ENCODE assay signal across 13 mouse cellular contexts in the genomic region with DNA sequence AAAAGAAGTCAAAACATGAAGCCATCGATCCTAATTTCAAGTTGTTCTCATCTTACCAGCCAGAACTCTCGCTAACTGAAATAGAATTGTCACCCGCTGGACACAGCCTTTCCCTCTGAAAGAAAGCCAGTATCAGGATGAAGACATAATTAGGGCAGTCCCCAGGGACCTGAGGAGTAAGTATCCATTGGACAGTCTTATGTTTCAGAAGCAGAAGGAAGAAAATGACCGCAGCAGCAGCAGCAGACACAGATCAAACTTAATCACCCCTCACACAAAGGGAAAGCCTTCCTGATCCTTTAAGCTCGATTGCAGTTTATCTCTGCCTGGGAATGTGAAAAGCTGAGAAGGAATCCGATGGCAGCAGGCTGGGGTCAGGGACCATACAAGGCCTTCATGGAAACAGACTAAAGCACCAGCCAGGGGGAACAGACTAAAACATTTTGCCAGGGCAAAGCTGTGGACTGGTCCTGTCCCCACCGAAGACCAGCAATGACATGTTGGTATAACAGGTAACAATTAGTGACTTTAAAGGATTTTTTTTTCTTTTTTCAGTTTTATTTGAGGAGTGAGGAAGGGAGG. TPM values are rescaled to one million over a fixed set of nuclear protein-coding genes. Genes with fewer than 3 reads are reported as not detected.
DNase-seq lines count a peak whose midpoint lies in the region; ATAC-seq and TF ChIP-seq lines count a peak whose summit lies in the region.
"Had no signal": no experiment of that assay in that cellular context is flagged by ENCODE, and none has a peak within 500 bp of the region (broad histone marks: within the 10 kb centered on the region; RNA-seq: fewer than 3 reads in every experiment).

No protein-coding gene starts in this region.

- H3K4me2 ChIP-seq in neural tube, embryonic 11.5 days (ENCODE audit: low read depth): no peak overlapping the region
- H3K4me2 ChIP-seq: liver, embryonic 11.5 days had no signal

- no peaks in the 10 kb centered on the region for H3K27me3 ChIP-seq in heart, adult 2 months (ENCODE audit: control insufficient read depth, insufficient read depth, low read length)
- H3K27me3 ChIP-seq in neural tube, embryonic 11.5 days (ENCODE audit: control insufficient read depth, insufficient read depth, low read length): no peaks in the 10 kb centered on the region

- no peaks in the 10 kb centered on the region for H3K79me2 ChIP-seq in heart, adult 2 months (replicated peaks; ENCODE audit: control insufficient read depth, insufficient read depth, low read length)

- DNase-seq in heart, adult 2 months: no peak
- DNase-seq in heart, postnatal 4 days: no peak
- peak; percentile 26 for DNase-seq in neural tube, embryonic 11.5 days (ENCODE audit: low spot score)
- no peak for DNase-seq in neural tube, embryonic 10.5 days (ENCODE audit: extremely low spot score, low spot score)
- peak; percentile 3 to 22 for DNase-seq in kidney, postnatal 4 days
- DNase-seq in left cerebral cortex, adult 11 months (ENCODE audit: low spot score): no peak
- DNase-seq in thymus, postnatal 36 days: no peak
- no peak for DNase-seq in layer of hippocampus, postnatal 25 days (ENCODE audit: extremely low spot score in 1 of 2, low spot score in 1 of 2)
- DNase-seq: cerebellum, adult 8-10 months; right cerebral cortex, postnatal 4 days; thymus, adult 2 months had no signal

- H3K27ac ChIP-seq in heart, adult 2 months: peak overlapping the region; percentile 7
- no peak overlapping the region for H3K27ac ChIP-seq in neural tube, embryonic 11.5 days (ENCODE audit: low read depth, low read length)

- H3K36me3 ChIP-seq in heart, adult 2 months (ENCODE audit: control insufficient read depth, insufficient read depth, low read length): peaks cover 8% of the 10 kb centered on the region
- no peaks in the 10 kb centered on the region for H3K36me3 ChIP-seq in neural tube, embryonic 11.5 days (ENCODE audit: control insufficient read depth, insufficient read depth, low read length)

- no peak overlapping the region for H3K4me3 ChIP-seq in heart, adult 2 months
- H3K4me3 ChIP-seq in neural tube, embryonic 11.5 days (ENCODE audit: low read depth, low read length): no peak overlapping the region

- H3K4me1 ChIP-seq in heart, adult 2 months (ENCODE audit: control insufficient read depth, insufficient read depth, low read length): no peaks in the 10 kb centered on the region; the same call in 1 of the 2 replicates
- H3K4me1 ChIP-seq in neural tube, embryonic 11.5 days (ENCODE audit: control insufficient read depth, insufficient read depth, low read length): no peaks in the 10 kb centered on the region

- H3K9me3 ChIP-seq in neural tube, embryonic 11.5 days (ENCODE audit: control insufficient read depth, low read length): no peaks in the 10 kb centered on the region

- no peak for ATAC-seq in neural tube, embryonic 11.5 days (ENCODE audit: insufficient read depth, low FRiP score, low TSS enrichment)

- H3K9ac ChIP-seq in heart, adult 2 months (ENCODE audit: low read depth, low read length): 0 out of 2 replicates have a peak overlapping the region, but pooled peaks have one; percentile 2
- H3K9ac ChIP-seq in neural tube, embryonic 11.5 days (ENCODE audit: low read length): no peak overlapping the region

- TF ChIP-seq POLR2A in heart, adult 2 months (IDR thresholded peaks at IDR 0.05; ENCODE audit: insufficient read depth, low read depth, low read length): no peak

- intact Hi-C loops in heart, adult 2 months (cut with DNase I): no loop called here

- no peak for TF ChIP-seq CTCF in heart, adult 2 months (IDR thresholded peaks at IDR 0.05)

- TF ChIP-seq EP300 in heart, adult 2 months (IDR thresholded peaks at IDR 0.05; ENCODE audit: insufficient read depth, low read depth, low read length): no peak

- WGBS in heart, adult 2 months: 32% methylated on average over 7 of the region's 7 CpGs
- 54% methylated on average over 7 of the region's 7 CpGs for WGBS in neural tube, embryonic 11.5 days

RNA-seq across cellular contexts. Expression of a gene that starts 53.8 kb away (rescaled TPM):
- total RNA-seq in heart, adult 2 months (2021): 100 to 1,000 TPM; 169 to 188 TPM
- 60.3 and 70.8 TPM in 2 replicates for polyA plus RNA-seq in heart, adult 2 months (2012; rRNA removed)
- total RNA-seq in heart, postnatal 4 days (2021): 100 to 1,000 TPM; 311 to 316 TPM
- polyA plus RNA-seq in neural tube, embryonic 11.5 days (2014; fragmentation: Nextera tagmentation; extraction: Ambion mirVana): 54.7 and 57.8 TPM in 2 replicates
- 1 to 10 TPM; 5.6 to 5.8 TPM for total RNA-seq in layer of hippocampus, postnatal 25 days (2021)
- total RNA-seq: monocyte, adult 5-6 weeks had no signal

Comparison
In these comparisons a context has a peak if more than half of its experiments do, and no peak if none do; other contexts are left out.
1. DNase-seq: peak in neural tube, embryonic 11.5 days (single experiment) and kidney, postnatal 4 days (2 of 2); none in heart, adult 2 months (0 of 2), heart, postnatal 4 days (single experiment), neural tube, embryonic 10.5 days (single experiment), left cerebral cortex, adult 11 months (single experiment), thymus, postnatal 36 days (0 of 2) and layer of hippocampus, postnatal 25 days (0 of 2).
2. RNA of a gene that starts 53.8 kb away (total RNA-seq): 311 to 316 TPM in heart, postnatal 4 days and 169 to 188 TPM in heart, adult 2 months; 5.6 to 5.8 TPM in layer of hippocampus, postnatal 25 days; every median in the first group is over 10 times any median in the second.